Mouse (Mus musculus) lung, adult 2 months (tissue): ENCODE measurements around the gene Shisa5.

Source experiments
- CTCF ChIP-seq: fragments of 200-500 bp; IDR thresholded peaks from 2 replicates; pipeline ENCODE4 v1.5.1; 2011; ENCODE audit warnings: mild to moderate bottlenecking, low read length, control low read depth; ENCODE audit not compliant: insufficient read depth
- POLR2A ChIP-seq: fragments of 200-500 bp; IDR thresholded peaks from 2 replicates; pipeline ENCODE4 v1.6.1; 2011; ENCODE audit warnings: low read depth, mild to moderate bottlenecking, control low read depth, low read length, borderline replicate concordance; ENCODE audit errors: extremely low read depth

DNA sequence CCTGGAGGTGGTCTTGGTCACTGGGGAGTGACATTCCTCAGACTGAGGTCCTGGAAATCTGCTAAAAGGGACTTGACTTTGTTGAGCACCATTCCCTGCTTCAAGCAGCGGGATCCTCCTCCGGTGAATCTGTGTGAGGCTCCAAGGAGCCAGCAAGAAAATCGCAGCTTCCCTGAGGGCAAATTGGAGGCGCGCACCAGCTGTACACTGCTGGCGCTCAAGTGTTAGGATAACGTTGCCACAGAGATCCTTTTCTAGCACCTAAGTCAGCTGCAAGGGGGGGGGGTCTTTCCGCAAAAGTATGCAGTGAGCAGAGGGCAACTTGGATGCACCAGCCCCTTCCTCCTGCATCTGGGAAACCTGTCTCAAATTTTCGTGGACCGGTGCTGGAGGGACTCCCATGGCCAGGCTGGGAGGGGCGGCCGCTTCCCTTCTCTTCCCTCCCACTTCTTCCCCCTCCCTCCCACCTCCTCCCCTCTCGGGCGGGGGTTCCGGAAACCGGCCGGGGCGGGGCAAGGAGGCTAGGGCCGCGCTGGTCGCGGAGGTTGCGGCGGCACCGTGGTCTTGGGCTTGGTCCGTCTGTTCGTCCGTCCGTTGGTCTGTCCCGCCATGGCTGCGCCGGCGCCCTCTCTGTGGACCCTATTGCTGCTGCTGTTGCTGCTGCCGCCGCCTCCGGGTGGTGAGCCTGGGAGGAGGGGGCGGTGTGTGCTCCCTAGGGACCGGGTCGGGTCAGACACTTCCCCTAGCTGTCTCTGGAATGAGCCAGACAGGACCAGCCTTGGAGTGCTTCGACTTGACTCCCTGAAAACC, at the start of gene Shisa5:
- TF ChIP-seq POLR2A (peak; percentile 93), CTCF (no peak)
